Mouse (Mus musculus): ENCODE results near the gene Kcne1l. TPM values are rescaled to one million over a fixed set of nuclear protein-coding genes. Genes with fewer than 3 reads are reported as not detected.

The Kcne1l gene
- not detected for polyA plus RNA-seq (2015; fragmentation: Illumina TruSeq; extraction: RNeasy Lipid Tissue Mini Kit (QIAGEN cat#74804); ENCODE audit: insufficient read depth, low read depth, low replicate concordance)

GRCm38 (mm10) chrX:142305869-142306581 lies at the start of gene Kcne1l:
Gene Kcne1l (minus strand): TSS chrX:142306294.

Other genes starting within 250 kb of the Kcne1l start
- not detected for gene Gucy2f, start 109.4 kb downstream of the Kcne1l start, polyA plus RNA-seq (2015; fragmentation: Illumina TruSeq; extraction: RNeasy Lipid Tissue Mini Kit (QIAGEN cat#74804); ENCODE audit: insufficient read depth, low read depth, low replicate concordance)
- 2.8 TPM for gene Nxt2, start 79.5 kb downstream of the Kcne1l start, polyA plus RNA-seq (2015; fragmentation: Illumina TruSeq; extraction: RNeasy Lipid Tissue Mini Kit (QIAGEN cat#74804); ENCODE audit: insufficient read depth, low read depth, low replicate concordance)
- gene Acsl4, start 84.2 kb upstream of the Kcne1l start, polyA plus RNA-seq (2015; fragmentation: Illumina TruSeq; extraction: RNeasy Lipid Tissue Mini Kit (QIAGEN cat#74804); ENCODE audit: insufficient read depth, low read depth, low replicate concordance): 2.7 TPM